Mouse (Mus musculus) olfactory bulb, adult 2 months (tissue): ENCODE measurements around the gene Tmod2.

Source experiments
- CTCF ChIP-seq: fragments of 200-500 bp; IDR thresholded peaks from 2 replicates; pipeline ENCODE4 v1.5.1; 2012; ENCODE audit warnings: low read depth, mild to moderate bottlenecking, low read length, moderate library complexity; ENCODE audit not compliant: insufficient read depth
- POLR2A ChIP-seq: fragments of 200-500 bp; IDR thresholded peaks from 2 replicates; pipeline ENCODE4 v1.6.1; 2012; ENCODE audit warnings: mild to moderate bottlenecking, low read depth, low read length, moderate library complexity; ENCODE audit not compliant: insufficient read depth

DNA sequence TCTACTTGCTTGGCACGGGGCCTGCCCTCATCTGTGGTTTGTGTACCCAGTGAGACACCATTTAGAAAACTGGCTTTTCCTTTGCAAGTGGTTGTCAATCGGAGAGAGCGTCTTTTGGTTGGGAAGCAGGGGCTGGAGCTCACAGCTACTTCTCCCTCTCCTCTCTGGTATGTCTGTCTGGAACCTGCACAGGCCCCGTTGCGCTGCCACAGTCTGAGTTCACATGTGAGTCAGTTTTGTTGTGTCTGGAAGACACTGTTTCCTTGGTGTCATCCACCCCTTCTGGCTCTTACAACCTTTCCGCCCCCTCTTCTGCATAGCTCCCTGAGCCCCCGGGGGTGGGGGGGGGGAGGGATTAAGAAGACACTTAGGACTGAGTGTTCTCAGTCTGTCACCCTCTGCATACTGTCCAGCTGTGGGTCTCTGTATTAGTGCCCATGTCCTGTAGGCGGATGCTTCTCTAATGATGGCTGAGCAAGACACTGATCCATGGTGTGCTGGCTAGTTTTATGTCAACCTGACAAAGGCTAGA, 76.6 kb downstream of the Tmod2 start:
- TF ChIP-seq CTCF (no peak), POLR2A (no peak)
